Mouse (Mus musculus) layer of hippocampus, adult 2 months (tissue): Measurements from ENCODE around the gene Scnn1g. TPM values are rescaled to one million over a fixed set of nuclear protein-coding genes. Genes with fewer than 3 reads are reported as not detected.

Source experiments
- DNase-seq, 2 experiments: peaks; one replicate each; pipeline ENCODE4 v3.0.0; 2022; ENCODE audit warnings: low spot score in 2 of 2
- H3K27ac ChIP-seq: fragments of 200-600 bp; 2 replicates; pipeline ENCODE4 v1.8.1; 2022
- H3K4me3 ChIP-seq: fragments of 200-600 bp; 2 replicates; pipeline ENCODE4 v1.8.1; 2022; ENCODE audit warnings: mild to moderate bottlenecking
- CTCF ChIP-seq: fragments of 200-600 bp; conservative IDR thresholded peaks from 2 replicates; pipeline ENCODE4 v1.8.1; 2022; ENCODE audit warnings: antibody characterized with exemption, mild to moderate bottlenecking, moderate library complexity
- total RNA-seq, 2 experiments: library from RNA; stranded (reverse); gene quantifications; 2 replicates each; pipeline ENCODE4 v1.2.3; 2021

Scnn1g gene
- total RNA-seq, 2 experiments from 2014 or later: 0.15 to 0.36 TPM

DNA sequence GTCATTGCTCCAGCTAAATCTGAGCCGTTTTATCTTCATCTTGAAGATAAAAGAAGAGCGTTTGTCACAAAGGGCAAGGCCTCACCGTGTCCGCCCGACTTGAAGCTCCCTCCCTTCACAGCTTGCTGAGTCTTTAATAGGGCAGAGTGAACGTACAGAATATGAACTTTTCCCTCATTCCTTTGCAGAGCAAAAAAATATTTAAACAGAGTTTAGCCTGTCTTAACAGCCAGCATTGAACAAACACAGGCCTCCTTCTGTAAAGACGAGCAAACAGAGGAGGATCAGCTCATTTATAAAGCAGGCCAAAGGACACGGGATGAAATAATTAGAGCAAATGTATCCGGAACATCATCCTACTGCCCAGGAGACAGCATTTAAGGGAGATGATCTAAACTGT lies 63.5 kb downstream of the Scnn1g start:
- Histone ChIP-seq H3K4me3 (no peak overlapping the region), H3K27ac (no peak overlapping the region)
- no peak for DNase-seq
- no peak for TF ChIP-seq CTCF

DNA sequence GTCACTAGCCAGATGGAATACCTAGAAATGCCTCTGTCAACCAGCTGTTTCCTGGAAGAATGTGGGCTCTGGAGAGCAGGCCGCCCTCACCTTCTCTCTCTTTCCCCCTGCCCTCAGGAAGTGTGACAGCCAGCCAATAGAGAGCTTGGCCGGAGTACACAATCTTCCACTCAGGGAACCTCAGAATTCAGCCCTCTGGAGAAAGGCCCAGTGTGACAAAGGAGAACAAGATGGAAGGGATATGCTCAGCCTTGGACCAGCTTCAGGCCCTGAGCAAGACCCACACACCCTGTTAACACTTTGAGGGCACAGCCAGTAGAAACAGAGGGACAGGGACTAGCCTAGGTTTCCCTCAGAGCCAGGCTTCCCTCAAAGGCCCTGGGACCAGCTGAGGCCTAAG lies 68.2 kb downstream of the Scnn1g start:
- H3K27ac ChIP-seq: no peak overlapping the region
- no peak for TF ChIP-seq CTCF
- DNase-seq: no peak
- no peak overlapping the region for H3K4me3 ChIP-seq

GRCm38 (mm10) chr7:121803011-121803410 lies 68.7 kb downstream of the Scnn1g start:
- no peak overlapping the region for H3K4me3 ChIP-seq
- no peak overlapping the region for H3K27ac ChIP-seq
- no peak for TF ChIP-seq CTCF
- no peak for DNase-seq

DNA sequence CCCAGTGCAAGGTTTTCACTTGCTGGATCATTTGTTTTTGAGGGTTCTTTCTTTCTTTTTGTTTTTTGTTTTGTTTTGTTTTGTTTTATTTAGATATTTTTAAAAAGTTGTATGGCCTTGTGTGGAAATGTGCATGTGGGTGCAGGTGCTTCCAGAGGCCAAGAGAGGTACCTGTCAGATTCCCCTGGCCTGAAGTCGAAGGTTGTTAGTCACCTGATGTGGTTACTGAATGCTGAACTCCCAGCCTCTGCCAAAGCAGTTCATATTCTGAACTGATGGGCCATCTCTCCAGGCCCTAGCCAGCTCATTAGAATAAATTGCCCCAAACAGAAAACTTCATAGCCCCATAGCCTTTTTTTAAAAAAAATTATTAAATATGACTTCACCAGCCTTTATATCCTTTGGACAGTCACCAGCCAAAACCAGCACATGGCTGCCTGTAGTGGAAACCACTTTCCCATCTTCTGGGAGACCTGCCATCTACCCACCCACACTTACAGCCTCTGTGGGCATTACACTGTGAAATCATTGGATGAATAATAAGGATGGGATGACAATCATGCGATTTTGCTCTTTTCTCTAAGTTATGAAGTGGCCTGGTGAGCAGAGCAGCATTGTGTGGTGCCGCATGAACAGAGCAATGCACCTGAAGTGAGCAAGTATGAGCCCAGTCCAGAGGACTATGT lies 71.7 kb downstream of the Scnn1g start:
- Histone ChIP-seq H3K27ac (no peak overlapping the region; the same call in 1 of the 2 replicates), H3K4me3 (no peak overlapping the region)
- peak; percentile 47 to 70 for DNase-seq
- TF ChIP-seq CTCF: no peak

DNA sequence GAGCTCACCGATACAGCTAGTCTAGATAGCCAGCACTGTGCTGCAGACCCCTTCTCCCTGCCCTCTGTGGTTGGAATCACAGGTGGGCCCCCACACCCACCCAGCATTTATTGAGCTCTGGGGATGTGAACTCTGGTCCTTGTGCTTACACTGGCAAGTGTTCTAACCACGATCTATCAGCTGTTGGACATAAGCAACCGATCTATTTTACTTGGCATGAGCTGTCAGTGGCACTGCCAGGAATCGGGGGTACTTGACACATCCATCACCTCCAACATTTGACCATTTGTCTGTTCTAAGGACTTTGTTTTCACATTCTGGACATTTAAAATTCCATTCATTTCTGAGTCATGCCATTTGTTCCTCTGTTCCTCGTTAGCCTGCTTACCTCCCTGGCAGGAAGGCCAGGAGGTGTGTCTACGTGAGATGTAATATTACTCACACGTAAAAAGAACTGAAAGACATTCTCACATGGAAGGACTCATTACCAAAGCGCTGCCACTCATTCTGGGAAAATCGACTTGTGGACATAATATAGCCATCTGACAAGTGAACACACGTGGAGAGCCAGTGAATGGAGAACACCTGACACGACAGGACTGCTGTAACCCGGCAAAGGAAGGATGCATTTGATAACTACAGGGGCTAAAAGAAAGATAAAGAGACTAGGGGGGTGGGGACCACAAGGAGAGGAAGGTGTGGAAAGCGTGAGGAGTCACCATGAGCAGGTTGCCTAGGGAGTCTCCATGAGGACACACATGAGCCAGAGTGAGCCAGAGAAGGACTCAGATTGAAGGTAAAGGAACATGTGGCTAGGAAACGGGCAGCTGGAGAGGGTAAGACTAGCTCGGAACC lies 73.7 kb downstream of the Scnn1g start:
- no peak overlapping the region for H3K27ac ChIP-seq

More for the DNA sequence above, 73.7 kb downstream of the Scnn1g start:
- no peak overlapping the region for H3K4me3 ChIP-seq
- no peak for DNase-seq
- no peak for TF ChIP-seq CTCF

Other genes with a start within 250 kb of the Scnn1g start
- 10 to 100 TPM; 63.6 to 65.9 TPM for gene Usp31, start 27.2 kb upstream of the Scnn1g start, total RNA-seq
- not detected for gene Scnn1b, start 130.6 kb downstream of the Scnn1g start, total RNA-seq
- 10 to 100 TPM; 41.6 to 44.3 TPM for gene Cog7, start 247.2 kb downstream of the Scnn1g start, total RNA-seq